ENCODE assay signal across 8 mouse cellular contexts in the genomic region with DNA sequence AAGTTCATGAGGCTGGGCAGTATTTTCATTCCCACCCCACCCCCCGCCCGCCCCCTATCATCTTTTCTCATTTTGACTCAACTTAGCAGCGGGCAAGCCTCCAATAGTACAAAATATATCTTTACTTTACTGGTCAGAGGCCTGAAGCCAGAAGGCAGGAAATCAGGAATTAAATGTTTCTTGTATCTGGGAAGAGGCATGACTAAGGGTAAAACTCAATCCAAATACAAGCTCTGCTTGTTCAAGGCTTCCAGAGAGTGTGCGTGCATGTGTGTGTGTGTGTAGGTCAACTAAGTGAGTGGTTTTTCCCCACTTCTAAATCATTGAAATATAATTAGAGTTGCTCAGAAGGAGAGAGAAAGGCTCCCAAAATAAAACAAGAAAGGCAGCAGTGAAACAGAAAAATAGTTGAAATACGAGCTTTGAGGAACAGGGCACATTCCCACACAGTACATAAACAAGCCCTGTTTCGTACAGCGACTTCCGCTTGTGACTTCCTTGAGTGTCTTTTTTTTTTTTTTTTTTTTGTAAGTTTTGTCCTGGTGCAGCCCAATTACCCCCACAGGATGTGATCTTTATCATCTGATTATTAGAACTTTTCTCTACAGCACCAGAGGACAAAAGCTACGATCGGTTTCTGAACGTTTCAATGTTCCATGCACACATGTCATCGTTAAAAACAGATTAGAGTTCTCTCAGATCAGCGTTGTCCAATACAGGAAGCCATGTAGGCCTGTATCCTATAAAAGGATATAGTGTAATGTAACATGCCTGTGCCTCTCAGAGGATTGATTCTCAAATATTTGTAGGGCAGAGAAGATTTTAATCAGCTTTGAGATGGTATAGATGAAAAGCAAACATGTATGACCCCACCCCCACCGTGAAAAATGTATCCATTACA.
A peak's percentile ranks its signal among the peaks of the same experiment; 100 is the strongest.
DNase-seq lines count a peak whose midpoint lies in the region; ATAC-seq and TF ChIP-seq lines count a peak whose summit lies in the region.

No protein-coding gene starts in this region.

- H3K27me3 ChIP-seq in neural tube, embryonic 11.5 days (ENCODE audit: control insufficient read depth, insufficient read depth, low read length): no peaks in the 10 kb centered on the region
- H3K27me3 ChIP-seq in embryonic facial prominence, embryonic 14.5 days (replicated peaks; ENCODE audit: control insufficient read depth, insufficient read depth, low read length): no peaks in the 10 kb centered on the region
- no peaks in the 10 kb centered on the region for H3K27me3 ChIP-seq in intestine, postnatal 0 days (replicated peaks; ENCODE audit: control insufficient read depth, insufficient read depth, low read length)

- H3K4me2 ChIP-seq in neural tube, embryonic 11.5 days (ENCODE audit: low read depth): no peak overlapping the region
- peak overlapping the region; percentile 32 for H3K4me2 ChIP-seq in embryonic facial prominence, embryonic 14.5 days (ENCODE audit: low read depth, low read length)
- H3K4me2 ChIP-seq in intestine, postnatal 0 days (replicated peaks; ENCODE audit: low read depth): 0 out of 2 replicates have a peak overlapping the region, but pooled peaks have one; percentile 2

- WGBS in neural tube, embryonic 11.5 days: 70% methylated on average over 14 of the region's 14 CpGs
- 31% methylated on average over 14 of the region's 14 CpGs for WGBS in embryonic facial prominence, embryonic 14.5 days
- 53% methylated on average over 14 of the region's 14 CpGs for WGBS in intestine, postnatal 0 days

- DNase-seq in neural tube, embryonic 11.5 days (ENCODE audit: low spot score): no peak
- no peak for DNase-seq in neural tube, embryonic 10.5 days (ENCODE audit: extremely low spot score, low spot score)
- peak; percentile 85 for DNase-seq in embryonic facial prominence, embryonic 14.5 days (ENCODE audit: low spot score)
- peak; percentile 75 for DNase-seq in naive thymus-derived CD4-positive, alpha-beta T cell, adult 2 months (ENCODE audit: low read depth)
- no peak for DNase-seq in testis, postnatal 14 days (ENCODE audit: low spot score)
- DNase-seq in adrenal gland, postnatal 36 days: no peak
- DNase-seq in left cerebral cortex, adult 9 months (ENCODE audit: low spot score in 2 of 2): no peak

- H3K27ac ChIP-seq in neural tube, embryonic 11.5 days (ENCODE audit: low read depth, low read length): 0 out of 2 replicates have a peak overlapping the region, but pooled peaks have one; percentile 2
- peak overlapping the region; percentile 83 for H3K27ac ChIP-seq in embryonic facial prominence, embryonic 14.5 days (replicated peaks; ENCODE audit: low read depth, low read length)
- H3K27ac ChIP-seq in intestine, postnatal 0 days (ENCODE audit: low read depth, low read length): peak overlapping the region; percentile 46

- TF ChIP-seq CTCF in intestine, postnatal 0 days (IDR thresholded peaks at IDR 0.05; ENCODE audit: low read depth): no peak

- H3K4me3 ChIP-seq in neural tube, embryonic 11.5 days (ENCODE audit: low read depth, low read length): no peak overlapping the region
- H3K4me3 ChIP-seq in embryonic facial prominence, embryonic 14.5 days (ENCODE audit: low read depth, low read length): no peak overlapping the region
- H3K4me3 ChIP-seq in intestine, postnatal 0 days (ENCODE audit: low read depth, low read length): no peak overlapping the region

- no peaks in the 10 kb centered on the region for H3K9me3 ChIP-seq in neural tube, embryonic 11.5 days (ENCODE audit: control insufficient read depth, low read length)
- H3K9me3 ChIP-seq in embryonic facial prominence, embryonic 14.5 days (ENCODE audit: control insufficient read depth, low read length): no peaks in the 10 kb centered on the region
- H3K9me3 ChIP-seq in intestine, postnatal 0 days (ENCODE audit: control insufficient read depth): no peaks in the 10 kb centered on the region

- H3K4me1 ChIP-seq in neural tube, embryonic 11.5 days (ENCODE audit: control insufficient read depth, insufficient read depth, low read length): peaks cover 23% of the 10 kb centered on the region
- peaks cover 46% of the 10 kb centered on the region for H3K4me1 ChIP-seq in embryonic facial prominence, embryonic 14.5 days (ENCODE audit: control insufficient read depth, insufficient read depth, low read length)
- peaks cover 11% of the 10 kb centered on the region; the same call in 1 of the 2 replicates for H3K4me1 ChIP-seq in intestine, postnatal 0 days (replicated peaks; ENCODE audit: control insufficient read depth, insufficient read depth, low read length)

- no peaks in the 10 kb centered on the region; the same call in 1 of the 2 replicates for H3K36me3 ChIP-seq in neural tube, embryonic 11.5 days (ENCODE audit: control insufficient read depth, insufficient read depth, low read length)
- peaks cover 30% of the 10 kb centered on the region for H3K36me3 ChIP-seq in embryonic facial prominence, embryonic 14.5 days (ENCODE audit: control insufficient read depth, insufficient read depth, low read length)
- H3K36me3 ChIP-seq in intestine, postnatal 0 days (ENCODE audit: control insufficient read depth, insufficient read depth): peaks cover 27% of the 10 kb centered on the region

- H3K9ac ChIP-seq in neural tube, embryonic 11.5 days (ENCODE audit: low read length): no peak overlapping the region
- no peak overlapping the region for H3K9ac ChIP-seq in embryonic facial prominence, embryonic 14.5 days (ENCODE audit: low read depth, low read length)
- H3K9ac ChIP-seq in intestine, postnatal 0 days (ENCODE audit: low read depth, low read length): no peak overlapping the region

- ATAC-seq in neural tube, embryonic 11.5 days (ENCODE audit: insufficient read depth, low FRiP score, low TSS enrichment): no peak
- 0 out of 2 replicates have a peak, but pooled peaks have one; percentile 5 for ATAC-seq in embryonic facial prominence, embryonic 14.5 days (ENCODE audit: low read depth)
- no peak for ATAC-seq in intestine, postnatal 0 days

Comparison
In these comparisons a context has a peak if more than half of its experiments do, and no peak if none do; other contexts are left out.
1. DNase-seq: peak in embryonic facial prominence, embryonic 14.5 days (single experiment) and naive thymus-derived CD4-positive, alpha-beta T cell, adult 2 months (single experiment); none in neural tube, embryonic 11.5 days (single experiment), neural tube, embryonic 10.5 days (single experiment), testis, postnatal 14 days (single experiment), adrenal gland, postnatal 36 days (0 of 2) and left cerebral cortex, adult 9 months (0 of 2).
2. H3K27ac ChIP-seq: peak in every context shown above with its lines; median percentile 83 in embryonic facial prominence, embryonic 14.5 days; 46 in intestine, postnatal 0 days; 2 in neural tube, embryonic 11.5 days.